Mouse (Mus musculus) heart, postnatal 0 days (tissue): Measurements from ENCODE around the gene Atp6v1fnb.

Source experiments
- CTCF ChIP-seq: IDR thresholded peaks from 2 replicates; pipeline ENCODE4 v1.5.1; 2016; ENCODE audit warnings: antibody characterized with exemption, control low read depth, low read depth
- EP300 ChIP-seq: IDR thresholded peaks from 2 replicates; pipeline ENCODE4 v1.6.1; 2016; ENCODE audit warnings: antibody characterized with exemption, low read depth

- TF ChIP-seq CTCF = no peak
- no peak for TF ChIP-seq EP300
These were observed 34.3 kb downstream of the Atp6v1fnb start for GRCm38 (mm10) chr6:29505493-29505892.
